Mouse (Mus musculus) neutrophil, adult 83 days (primary cell): Measurements from ENCODE around the gene C130079G13Rik. TPM values are rescaled to one million over a fixed set of nuclear protein-coding genes. Genes with fewer than 3 reads are reported as not detected.

Experiments
- total RNA-seq, 2 experiments: library from RNA; stranded (reverse); gene quantifications; one replicate each; pipeline ENCODE4 v1.2.4; 2023

C130079G13Rik gene
- not detected for total RNA-seq

DNA sequence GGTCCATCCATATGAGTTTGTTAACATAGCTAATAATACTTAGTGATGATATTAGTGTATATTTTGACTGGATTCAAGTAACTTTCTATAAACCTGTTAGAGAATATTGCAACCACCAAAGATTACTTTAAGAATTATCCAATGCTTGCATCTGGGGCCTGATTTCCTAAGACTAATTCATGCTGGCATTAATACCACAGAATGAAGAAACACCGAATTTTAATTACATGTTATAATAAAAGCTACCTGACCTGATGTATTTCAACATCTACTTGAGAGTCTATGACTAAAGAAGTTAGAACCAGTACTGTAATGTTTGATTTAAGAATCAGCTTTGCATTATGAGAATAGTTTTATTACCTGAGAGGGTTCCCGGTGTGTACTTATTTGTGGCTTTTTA is at the start of gene C130079G13Rik:
C130079G13Rik (plus strand) TSS at position 301 of the 400 bp plus-strand sequence.

Other genes with a start within 250 kb of the C130079G13Rik start
- not detected for gene Gm5538, start 195.4 kb upstream of the C130079G13Rik start, total RNA-seq
- gene Gm8298, start 64.2 kb upstream of the C130079G13Rik start, total RNA-seq: not detected
- not detected for gene Aadacl2, start 81.5 kb downstream of the C130079G13Rik start, total RNA-seq
- gene Aadac, start 100.5 kb downstream of the C130079G13Rik start, total RNA-seq: not detected
- not detected for gene Sucnr1, start 156.7 kb downstream of the C130079G13Rik start, total RNA-seq